In the genomic region with DNA sequence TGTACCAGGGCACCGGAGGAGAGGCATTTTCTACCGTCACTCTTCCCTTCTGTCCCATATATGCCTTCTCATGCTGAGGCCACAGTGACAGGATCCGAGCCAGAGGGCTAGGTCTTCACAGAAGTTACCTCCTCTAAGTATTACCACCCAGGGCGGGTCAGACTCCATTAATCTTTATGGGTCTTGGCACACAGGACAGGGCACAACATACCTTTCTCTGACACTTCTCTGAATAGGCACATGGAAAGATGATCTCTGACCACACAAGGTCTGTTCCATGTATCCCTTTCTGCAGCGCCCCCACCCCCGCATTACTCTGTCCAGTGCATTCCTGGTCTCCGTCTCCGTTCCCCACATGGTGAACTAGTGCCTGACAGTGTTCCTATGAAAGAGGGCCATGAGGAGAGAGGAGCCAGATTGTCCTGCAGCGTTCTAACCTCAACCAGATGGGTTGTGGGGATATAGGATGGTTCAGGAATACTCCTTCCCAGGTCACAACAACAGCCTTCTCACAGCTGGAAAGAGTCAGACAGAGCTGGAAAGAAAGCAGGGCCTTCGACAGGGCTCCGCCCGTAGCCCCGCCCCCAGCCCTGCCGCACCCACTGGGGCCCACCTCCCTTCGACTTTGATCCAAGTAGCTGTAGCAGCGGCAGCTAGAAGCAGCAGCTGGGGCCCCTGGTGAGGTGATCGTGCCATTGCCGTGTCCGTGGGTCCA, we compare ENCODE assay signal across 8 mouse cellular contexts. TPM values are rescaled to one million over a fixed set of nuclear protein-coding genes. Genes with fewer than 3 reads are reported as not detected.
DNase-seq lines count a peak whose midpoint lies in the region; ATAC-seq lines count a peak whose summit lies in the region.

A gene (plus strand): TSS at position 622 of the 715 bp plus-strand sequence.

- H3K4me2 ChIP-seq in forebrain, embryonic 11.5 days (ENCODE audit: low read depth, low read length, severe bottlenecking): peak within 1 kb of the TSS; percentile 58

- intact Hi-C loops in heart, postnatal 10 days (cut with DNase I): no loop called here

- no peaks in the 10 kb centered on the region for H3K36me3 ChIP-seq in forebrain, embryonic 11.5 days (ENCODE audit: control insufficient read depth, insufficient read depth, low read length)

- peaks cover 15% of the 10 kb centered on the region for H3K4me1 ChIP-seq in forebrain, embryonic 11.5 days (replicated peaks; ENCODE audit: control insufficient read depth, insufficient read depth, low read length)

- H3K27ac ChIP-seq in forebrain, embryonic 11.5 days (ENCODE audit: low read depth, low read length): no peak within 1 kb of the TSS

- H3K27me3 ChIP-seq in forebrain, embryonic 11.5 days (ENCODE audit: control insufficient read depth, insufficient read depth, low read length): peaks cover 4% of the 10 kb centered on the region; the same call in 1 of the 2 replicates

- H3K9me3 ChIP-seq in forebrain, embryonic 11.5 days (ENCODE audit: control insufficient read depth, low read length): no peaks in the 10 kb centered on the region

- DNase-seq in CD4-positive, CD25-positive, alpha-beta regulatory T cell, adult 2 months (ENCODE audit: low read depth, low spot score): peak; percentile 47
- peak; percentile 83 for DNase-seq in forebrain, embryonic 11.5 days (ENCODE audit: low spot score)
- peak; percentile 85 to 86 for DNase-seq in heart, postnatal 10 days
- DNase-seq in kidney, postnatal 36 days: peak; percentile 87 to 91
- peak; percentile 70 for DNase-seq in mesoderm, embryonic 11.5 days (ENCODE audit: low read depth, low spot score)
- DNase-seq in testis, postnatal 10 days (ENCODE audit: low spot score): peak; percentile 89
- DNase-seq in layer of hippocampus, adult 9-11 months: no peak

- peak within 1 kb of the TSS; percentile 24 for H3K4me3 ChIP-seq in forebrain, embryonic 11.5 days (ENCODE audit: low read depth, low read length)

- ATAC-seq in CD4-positive, CD25-positive, alpha-beta regulatory T cell, adult 4 months: no peak
- ATAC-seq in forebrain, embryonic 11.5 days (replicated peaks; ENCODE audit: low FRiP score): peak; percentile 61

- 24% methylated on average over 19 of the region's 19 CpGs for WGBS in forebrain, embryonic 11.5 days

- peak within 1 kb of the TSS; percentile 50; the same call in 1 of the 2 replicates for H3K9ac ChIP-seq in forebrain, embryonic 11.5 days (ENCODE audit: low read length)

RNA-seq across cellular contexts. Expression of the gene that starts here (rescaled TPM):
- polyA plus RNA-seq in CD4-positive, CD25-positive, alpha-beta regulatory T cell, adult 4 months (2017; shearing (Covaris generic)): not detected
- polyA plus RNA-seq in forebrain, embryonic 11.5 days (2014; fragmentation: Nextera tagmentation; extraction: Ambion mirVana): 0.36 and 0.43 TPM in 2 replicates
- total RNA-seq in heart, postnatal 10 days (2021): 1 to 10 TPM; 2.5 to 3.7 TPM

Comparison
In these comparisons a context has a peak if more than half of its experiments do, and no peak if none do; other contexts are left out.
1. Peak in DNase-seq, ATAC-seq, H3K4me3 ChIP-seq, H3K9ac ChIP-seq and H3K4me2 ChIP-seq in forebrain, embryonic 11.5 days; RNA of the gene not detected or under 1 TPM.